Mouse (Mus musculus): Measurements from ENCODE around the gene Tspan1. TPM values are rescaled to one million over a fixed set of nuclear protein-coding genes. Genes with fewer than 3 reads are reported as not detected.

The Tspan1 gene
- polyA plus RNA-seq (2015; fragmentation: Nextera tagmentation; extraction: Ambion mirVana), result 0.58 and 0.68 TPM in 2 replicates

GRCm38 (mm10) chr4:116167404-116167803, at the start of gene Tspan1:
TSS of gene Tspan1 (minus strand) at chr4:116167601.

GRCm38 (mm10) chr4:116173072-116173471, 5.7 kb upstream of the Tspan1 start, which contains the start of the genes 1700042G07Rik and Gm49337:
TSS of gene 1700042G07Rik (plus strand) at chr4:116173372.
TSS of gene Gm49337 (plus strand) at chr4:116173384.

GRCm38 (mm10) chr4:116151238-116151637, 16.2 kb downstream of the Tspan1 start, which contains the start of gene Lurap1:
TSS of gene Lurap1 (minus strand) at chr4:116151338.

GRCm38 (mm10) chr4:116123602-116124519, 43.5 kb downstream of the Tspan1 start, which contains the start of the genes Rad54l and Pomgnt1:
TSS of gene Rad54l (minus strand) at chr4:116123690.
TSS of gene Pomgnt1 (plus strand) at chr4:116123840.

Other genes with a start within 250 kb of the Tspan1 start
- gene Dmbx1, start 227.7 kb downstream of the Tspan1 start, polyA plus RNA-seq (2015; fragmentation: Nextera tagmentation; extraction: Ambion mirVana), result not detected in 2 replicates
- 3.1 and 3.2 TPM in 2 replicates for gene Faah, start 149.7 kb downstream of the Tspan1 start, polyA plus RNA-seq (2015; fragmentation: Nextera tagmentation; extraction: Ambion mirVana)
- gene Nsun4, start 113.7 kb downstream of the Tspan1 start, polyA plus RNA-seq (2015; fragmentation: Nextera tagmentation; extraction: Ambion mirVana), result 11.4 and 11.8 TPM in 2 replicates
- 635 and 692 TPM in 2 replicates for gene Uqcrh, start 92.5 kb downstream of the Tspan1 start, polyA plus RNA-seq (2015; fragmentation: Nextera tagmentation; extraction: Ambion mirVana)
- 34.6 and 36.8 TPM in 2 replicates for gene Lrrc41, start 92.3 kb downstream of the Tspan1 start, polyA plus RNA-seq (2015; fragmentation: Nextera tagmentation; extraction: Ambion mirVana)
- 5.1 and 6.9 TPM in 2 replicates for gene Rad54l, start 43.9 kb downstream of the Tspan1 start, polyA plus RNA-seq (2015; fragmentation: Nextera tagmentation; extraction: Ambion mirVana)
- 72.8 and 75.7 TPM in 2 replicates for gene Pomgnt1, start 43.8 kb downstream of the Tspan1 start, polyA plus RNA-seq (2015; fragmentation: Nextera tagmentation; extraction: Ambion mirVana)
- gene Lurap1, start 16.3 kb downstream of the Tspan1 start, polyA plus RNA-seq (2015; fragmentation: Nextera tagmentation; extraction: Ambion mirVana), result 2.0 and 2.1 TPM in 2 replicates
- gene 1700042G07Rik, start 5.8 kb upstream of the Tspan1 start, polyA plus RNA-seq (2015; fragmentation: Nextera tagmentation; extraction: Ambion mirVana), result not detected in 2 replicates
- not detected in 2 replicates for gene Gm49337, start 5.8 kb upstream of the Tspan1 start, polyA plus RNA-seq (2015; fragmentation: Nextera tagmentation; extraction: Ambion mirVana)
- 5.8 and 7.8 TPM in 2 replicates for gene Pik3r3, start 54.0 kb upstream of the Tspan1 start, polyA plus RNA-seq (2015; fragmentation: Nextera tagmentation; extraction: Ambion mirVana)